ENCODE assay signal across 16 mouse cellular contexts in the genomic region with DNA sequence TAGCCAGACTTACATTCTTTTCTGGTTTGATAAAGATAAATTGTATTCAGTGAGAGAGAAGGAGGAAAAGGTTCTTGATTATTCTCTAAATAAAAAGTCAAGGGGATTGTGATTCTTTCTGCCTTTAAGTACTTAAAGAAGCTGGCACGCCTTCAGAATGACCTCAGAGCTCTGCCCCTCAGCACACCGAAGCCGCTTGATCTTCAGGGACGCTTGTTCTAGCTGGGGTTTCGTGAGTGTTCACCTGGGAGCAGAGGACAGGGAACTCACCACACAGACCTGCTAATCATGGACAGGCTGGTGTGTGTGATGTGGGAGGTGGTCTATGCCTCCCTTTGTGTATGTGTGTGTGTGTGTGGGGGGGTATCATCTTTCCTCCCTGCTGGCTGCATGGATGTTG.
DNase-seq lines count a peak whose midpoint lies in the region; ATAC-seq and TF ChIP-seq lines count a peak whose summit lies in the region.
"Had no signal": no experiment of that assay in that cellular context is flagged by ENCODE, and none has a peak within 500 bp of the region (broad histone marks: within the 10 kb centered on the region; RNA-seq: fewer than 3 reads in every experiment).

No protein-coding gene starts in this region.

- peak overlapping the region; percentile 28; the same call in 1 of the 2 replicates for H3K4me2 ChIP-seq in lung, postnatal 0 days (replicated peaks; ENCODE audit: low read depth, low read length)
- H3K4me2 ChIP-seq: forebrain, embryonic 15.5 days; limb, embryonic 15.5 days; neural tube, embryonic 13.5 days had no signal

- DNase-seq in heart, adult 2 months, result no peak
- no peak for DNase-seq in heart, adult 8-10 months (ENCODE audit: low spot score)
- DNase-seq in left cerebral cortex, adult 2 months (ENCODE audit: extremely low spot score in 1 of 2, low spot score in 2 of 2), result no peak
- DNase-seq in left cerebral cortex, adult 9 months (ENCODE audit: low spot score in 2 of 2), result no peak
- DNase-seq in lung, postnatal 0 days (ENCODE audit: low spot score), result peak; percentile 77
- no peak for DNase-seq in testis, postnatal 14 days (ENCODE audit: low spot score)
- DNase-seq: kidney, adult 11 months; right cerebral cortex, postnatal 25 days; thymus, postnatal 4 days had no signal

- H3K9ac ChIP-seq in heart, adult 2 months (ENCODE audit: low read depth, low read length), result no peak overlapping the region
- H3K9ac ChIP-seq in lung, postnatal 0 days (replicated peaks; ENCODE audit: low read depth), result no peak overlapping the region
- H3K9ac ChIP-seq: forebrain, embryonic 15.5 days; limb, embryonic 15.5 days; liver, postnatal 0 days; neural tube, embryonic 13.5 days had no signal

- no peaks in the 10 kb centered on the region for H3K9me3 ChIP-seq in lung, postnatal 0 days (ENCODE audit: low read length)
- H3K9me3 ChIP-seq: forebrain, embryonic 15.5 days; limb, embryonic 15.5 days; neural tube, embryonic 13.5 days had no signal

- 70% methylated on average over 5 of the region's 5 CpGs for WGBS in heart, adult 2 months
- WGBS in lung, postnatal 0 days, result 43% methylated on average over 5 of the region's 5 CpGs

- no peaks in the 10 kb centered on the region for H3K36me3 ChIP-seq in heart, adult 2 months (ENCODE audit: control insufficient read depth, insufficient read depth, low read length)
- H3K36me3 ChIP-seq in lung, postnatal 0 days (ENCODE audit: insufficient read depth, low read length), result no peaks in the 10 kb centered on the region
- H3K36me3 ChIP-seq: forebrain, embryonic 15.5 days; limb, embryonic 15.5 days; neural tube, embryonic 13.5 days had no signal

- peak overlapping the region; percentile 82 for H3K27ac ChIP-seq in heart, adult 2 months
- H3K27ac ChIP-seq in left cerebral cortex, adult 2 months, result peak overlapping the region; percentile 80
- H3K27ac ChIP-seq in lung, postnatal 0 days (ENCODE audit: low read length), result 0 out of 2 replicates have a peak overlapping the region, but pooled peaks have one; percentile 20
- H3K27ac ChIP-seq: forebrain, embryonic 15.5 days; kidney, postnatal 0 days; neural tube, embryonic 13.5 days had no signal

- no peaks in the 10 kb centered on the region for H3K27me3 ChIP-seq in heart, adult 2 months (ENCODE audit: control insufficient read depth, insufficient read depth, low read length)
- no peaks in the 10 kb centered on the region for H3K27me3 ChIP-seq in lung, postnatal 0 days (replicated peaks; ENCODE audit: insufficient read depth, low read length)
- H3K27me3 ChIP-seq: forebrain, embryonic 15.5 days; limb, embryonic 15.5 days; neural tube, embryonic 13.5 days had no signal

- peaks cover 4% of the 10 kb centered on the region for H3K4me1 ChIP-seq in heart, adult 2 months (ENCODE audit: control insufficient read depth, insufficient read depth, low read length)
- H3K4me1 ChIP-seq in lung, postnatal 0 days (ENCODE audit: insufficient read depth, low read depth, low read length), result no peaks in the 10 kb centered on the region
- H3K4me1 ChIP-seq: neural tube, embryonic 13.5 days had no signal

- no peaks in the 10 kb centered on the region for H3K79me2 ChIP-seq in heart, adult 2 months (replicated peaks; ENCODE audit: control insufficient read depth, insufficient read depth, low read length)

- no peak for TF ChIP-seq CTCF in heart, adult 2 months (IDR thresholded peaks at IDR 0.05)
- no peak for TF ChIP-seq CTCF in left cerebral cortex, adult 2 months (IDR thresholded peaks at IDR 0.05)
- TF ChIP-seq CTCF in lung, postnatal 0 days (IDR thresholded peaks at IDR 0.05), result no peak

- ATAC-seq in lung, postnatal 0 days, result peak; percentile 63
- no peak for ATAC-seq in monocyte, adult 5-6 weeks (replicated peaks; ENCODE audit: insufficient number of reproducible peaks, low FRiP score, low TSS enrichment, poor library complexity, severe bottlenecking)
- ATAC-seq: forebrain, embryonic 15.5 days; hindbrain, embryonic 16.5 days had no signal

- TF ChIP-seq POLR2A in heart, adult 2 months (IDR thresholded peaks at IDR 0.05; ENCODE audit: insufficient read depth, low read depth, low read length), result no peak

- H3K4me3 ChIP-seq in heart, adult 2 months, result no peak overlapping the region
- no peak overlapping the region for H3K4me3 ChIP-seq in left cerebral cortex, adult 2 months
- H3K4me3 ChIP-seq in lung, postnatal 0 days (ENCODE audit: low read depth, low read length), result no peak overlapping the region
- H3K4me3 ChIP-seq: forebrain, embryonic 15.5 days; limb, embryonic 15.5 days; neural tube, embryonic 13.5 days had no signal

- TF ChIP-seq EP300 in heart, adult 2 months (IDR thresholded peaks at IDR 0.05; ENCODE audit: insufficient read depth, low read depth, low read length), result no peak
- no peak for TF ChIP-seq EP300 in lung, postnatal 0 days (IDR thresholded peaks at IDR 0.05)

- intact Hi-C loops in heart, adult 2 months (cut with DNase I), result loop anchor here (5.0 to 10.0 kb wide), 2 partner anchors 70 to 257 kb away; no protein-coding TSS in a partner anchor
- intact Hi-C loops in left cerebral cortex, adult 2 months (cut with DNase I), result loop anchor here (5.0 to 10.0 kb wide), 2 partner anchors 95 to 547 kb away; no protein-coding TSS in a partner anchor

Comparison
In these comparisons a context has a peak if more than half of its experiments do, and no peak if none do; other contexts are left out.
1. H3K27ac ChIP-seq: peak in every context shown above with its lines; median percentile 82 in heart, adult 2 months; 80 in left cerebral cortex, adult 2 months; 20 in lung, postnatal 0 days.